Mouse (Mus musculus) 416B (cell line): ENCODE results near the gene Ccnb1.
"Not testable (repeated sequence)": the region's sequence is repeated elsewhere in the genome, so short reads cannot be mapped to it uniquely, and the experiment has no call there.

Source experiments
- DNase-seq: peaks from one replicate; pipeline ENCODE4 v3.0.0; 2011; ENCODE audit warnings: low read depth

Gene Ccnb1

GRCm38 (mm10) chr13:100774704-100775103, 11.7 kb downstream of the Ccnb1 start:
- DNase-seq = peak; percentile 47

- peak; percentile 35 for DNase-seq
Observed at GRCm38 (mm10) chr13:100755329-100755728, 31.0 kb downstream of the Ccnb1 start.

- DNase-seq = no peak
Observed at GRCm38 (mm10) chr13:100754186-100754585, 32.2 kb downstream of the Ccnb1 start.

- no peak for DNase-seq
Observed at GRCm38 (mm10) chr13:100753011-100753410, 33.4 kb downstream of the Ccnb1 start.

- DNase-seq = no peak
Observed at GRCm38 (mm10) chr13:100752529-100752928, 33.8 kb downstream of the Ccnb1 start.

GRCm38 (mm10) chr13:100751402-100751801, 35.0 kb downstream of the Ccnb1 start:
- DNase-seq = peak; percentile 38

GRCm38 (mm10) chr13:100750799-100751198, 35.6 kb downstream of the Ccnb1 start:
- DNase-seq = peak; percentile 75

GRCm38 (mm10) chr13:100748638-100749037, 37.7 kb downstream of the Ccnb1 start:
- DNase-seq = no peak

- no peak for DNase-seq
Observed at GRCm38 (mm10) chr13:100746090-100746489, 40.3 kb downstream of the Ccnb1 start.

- peak; percentile 94 for DNase-seq
Observed at GRCm38 (mm10) chr13:100744036-100744744, 42.2 kb downstream of the Ccnb1 start, which contains the start of gene Mrps36. TSS of gene Mrps36 (minus strand) at chr13:100744659.

GRCm38 (mm10) chr13:100743346-100744035, 42.9 kb downstream of the Ccnb1 start:
- DNase-seq = no peak

- DNase-seq = no peak
Observed at GRCm38 (mm10) chr13:100742831-100743230, 43.5 kb downstream of the Ccnb1 start.

- DNase-seq = no peak
Observed at GRCm38 (mm10) chr13:100732756-100733155, 53.6 kb downstream of the Ccnb1 start.

GRCm38 (mm10) chr13:100731462-100732046, 54.8 kb downstream of the Ccnb1 start:
- not testable (repeated sequence) for DNase-seq

GRCm38 (mm10) chr13:100730861-100731176, 55.6 kb downstream of the Ccnb1 start, which contains the start of gene Cdk7:
TSS of gene Cdk7 (minus strand) at chr13:100730939.
- DNase-seq = peak; percentile 98

- no peak for DNase-seq
Observed at GRCm38 (mm10) chr13:100730153-100730860, 56.1 kb downstream of the Ccnb1 start.
